ENCODE assay signal across 9 mouse cellular contexts in genomic region chr2:170343819-170344317, GRCm38 (mm10).
A peak's percentile ranks its signal among the peaks of the same experiment; 100 is the strongest.
DNase-seq lines count a peak whose midpoint lies in the region; ATAC-seq and TF ChIP-seq lines count a peak whose summit lies in the region.
"Had no signal": no experiment of that assay in that cellular context is flagged by ENCODE, and none has a peak within 500 bp of the region (broad histone marks: within the 10 kb centered on the region; RNA-seq: fewer than 3 reads in every experiment).

No protein-coding gene starts in this region.

- no peak overlapping the region for H3K4me3 ChIP-seq in layer of hippocampus, adult 2 months
- no peak overlapping the region for H3K4me3 ChIP-seq in embryonic facial prominence, embryonic 15.5 days (replicated peaks)
- H3K4me3 ChIP-seq in liver, embryonic 12.5 days = no peak overlapping the region
- peak overlapping the region; percentile 2; the same call in 1 of the 2 replicates for H3K4me3 ChIP-seq in stomach, embryonic 16.5 days (replicated peaks; ENCODE audit: low read length)
- H3K4me3 ChIP-seq: megakaryocyte, embryonic 14.5 days had no signal

- no peaks in the 10 kb centered on the region for H3K9me3 ChIP-seq in embryonic facial prominence, embryonic 15.5 days (replicated peaks)
- H3K9me3 ChIP-seq in liver, embryonic 12.5 days (replicated peaks) = no peaks in the 10 kb centered on the region
- no peaks in the 10 kb centered on the region for H3K9me3 ChIP-seq in stomach, embryonic 16.5 days (replicated peaks; ENCODE audit: control insufficient read depth, low read length)

- no peaks in the 10 kb centered on the region for H3K36me3 ChIP-seq in embryonic facial prominence, embryonic 15.5 days
- H3K36me3 ChIP-seq in liver, embryonic 12.5 days = no peaks in the 10 kb centered on the region
- H3K36me3 ChIP-seq in stomach, embryonic 16.5 days (ENCODE audit: control insufficient read depth, insufficient read depth, low read length) = no peaks in the 10 kb centered on the region

- H3K27me3 ChIP-seq in embryonic facial prominence, embryonic 15.5 days = no peaks in the 10 kb centered on the region
- H3K27me3 ChIP-seq in liver, embryonic 12.5 days (replicated peaks) = peaks cover 6% of the 10 kb centered on the region; the same call in 1 of the 2 replicates
- H3K27me3 ChIP-seq in stomach, embryonic 16.5 days (ENCODE audit: control insufficient read depth, insufficient read depth, low read length) = no peaks in the 10 kb centered on the region

- WGBS in embryonic facial prominence, embryonic 15.5 days = 21% methylated on average over 10 of the region's 10 CpGs
- 55% methylated on average over 10 of the region's 10 CpGs for WGBS in liver, embryonic 12.5 days (ENCODE audit: insufficient replicate concordance)
- WGBS in stomach, embryonic 16.5 days = 18% methylated on average over 10 of the region's 10 CpGs

- H3K4me1 ChIP-seq in embryonic facial prominence, embryonic 15.5 days = peaks cover 44% of the 10 kb centered on the region
- H3K4me1 ChIP-seq in liver, embryonic 12.5 days = peaks cover 29% of the 10 kb centered on the region
- peaks cover 37% of the 10 kb centered on the region for H3K4me1 ChIP-seq in stomach, embryonic 16.5 days (ENCODE audit: control insufficient read depth, insufficient read depth, low read length)

- peak overlapping the region; percentile 17; the same call in 1 of the 2 replicates for H3K4me2 ChIP-seq in embryonic facial prominence, embryonic 15.5 days (replicated peaks)
- peak overlapping the region; percentile 11; the same call in 1 of the 2 replicates for H3K4me2 ChIP-seq in liver, embryonic 12.5 days
- H3K4me2 ChIP-seq in stomach, embryonic 16.5 days (ENCODE audit: low read depth, low read length) = peak overlapping the region; percentile 40

- H3K27ac ChIP-seq in layer of hippocampus, adult 2 months = peak overlapping the region; percentile 76
- H3K27ac ChIP-seq in embryonic facial prominence, embryonic 15.5 days (replicated peaks) = peak overlapping the region; percentile 82
- peak overlapping the region; percentile 36; the same call in 1 of the 2 replicates for H3K27ac ChIP-seq in liver, embryonic 12.5 days
- H3K27ac ChIP-seq in stomach, embryonic 16.5 days (ENCODE audit: low read length) = peak overlapping the region; percentile 96

- no peak for TF ChIP-seq CTCF in layer of hippocampus, adult 2 months (conservative IDR thresholded peaks at IDR 0.05)

- no peak overlapping the region for H3K9ac ChIP-seq in embryonic facial prominence, embryonic 15.5 days
- H3K9ac ChIP-seq in liver, embryonic 12.5 days = no peak overlapping the region
- peak overlapping the region; percentile 67 for H3K9ac ChIP-seq in stomach, embryonic 16.5 days (ENCODE audit: low read length)

- ATAC-seq in embryonic facial prominence, embryonic 15.5 days (ENCODE audit: insufficient number of reproducible peaks, low FRiP score, low TSS enrichment, low read depth) = peak; percentile 58
- ATAC-seq in liver, embryonic 12.5 days = no peak
- ATAC-seq in stomach, embryonic 16.5 days (ENCODE audit: insufficient read depth, low FRiP score) = peak; percentile 76; the same call in 1 of the 2 replicates
- ATAC-seq in erythroblast, adult 5-6 weeks (replicated peaks; ENCODE audit: low FRiP score, poor library complexity, severe bottlenecking) = no peak

- DNase-seq in layer of hippocampus, adult 2 months (ENCODE audit: low spot score in 2 of 2) = no peak
- DNase-seq in layer of hippocampus, postnatal 14 days (ENCODE audit: low spot score in 2 of 2) = no peak
- DNase-seq in spleen, postnatal 4 days (ENCODE audit: low spot score in 2 of 2) = no peak
- no peak for DNase-seq in right cerebral cortex, adult 2 months (ENCODE audit: low spot score in 2 of 2)

Comparison
In these comparisons a context has a peak if more than half of its experiments do, and no peak if none do; other contexts are left out.
1. H3K27ac ChIP-seq: peak in every context shown above with its lines; median percentile 96 in stomach, embryonic 16.5 days; 82 in embryonic facial prominence, embryonic 15.5 days; 76 in layer of hippocampus, adult 2 months; 36 in liver, embryonic 12.5 days.
2. ATAC-seq: peak in embryonic facial prominence, embryonic 15.5 days (single experiment) and stomach, embryonic 16.5 days (single experiment); none in liver, embryonic 12.5 days (single experiment) and erythroblast, adult 5-6 weeks (single experiment).
3. Peak in every context shown above with its lines, with median percentiles within 50 percentile points of each other: H3K4me2 ChIP-seq.